Mouse (Mus musculus) CH12.LX (cell line): ENCODE measurements at regions not wholly inside any gene's neighbourhood (a gene's known extent, or its start where the extent isn't known, plus 50 kb on each side); places are given as distances from the start of the nearest gene placed in this dataset.

Experiments
- DNase-seq: peaks from one replicate; pipeline ENCODE4 v3.0.0-alpha.2; 2013; ENCODE audit errors: extremely low read depth
- H3K27ac ChIP-seq: 2 replicates; pipeline ENCODE4 v1.5.1; 2012; ENCODE audit warnings: low read depth, mild to moderate bottlenecking, control low read depth, moderate library complexity; ENCODE audit not compliant: insufficient read depth
- H3K27me3 ChIP-seq: replicated peaks from 2 replicates; pipeline ENCODE3; 2012; ENCODE audit warnings: inconsistent platforms
- H3K36me3 ChIP-seq, 2 experiments: replicated peaks in 1 of 2; 2 replicates each; pipeline versions ENCODE3 to v1.6.1; 2012; ENCODE audit warnings: inconsistent platforms in 1 of 2, low read length in 1 of 2, mild to moderate bottlenecking in 1 of 2, mixed read lengths in 1 of 2, moderate library complexity in 1 of 2; ENCODE audit not compliant: control insufficient read depth in 1 of 2, insufficient read depth in 1 of 2
- H3K4me1 ChIP-seq, 2 experiments: 2 replicates each; pipeline ENCODE4 v1.6.1; 2012; ENCODE audit warnings: inconsistent platforms in 1 of 2, moderate library complexity in 1 of 2; ENCODE audit not compliant: insufficient read depth in 2 of 2, control insufficient read depth in 1 of 2
- H3K4me2 ChIP-seq: 2 replicates; pipeline ENCODE4 v1.6.1; 2012; ENCODE audit warnings: low read depth, mild to moderate bottlenecking, control low read depth; ENCODE audit not compliant: poor library complexity, insufficient read depth, severe bottlenecking
- H3K4me3 ChIP-seq, 3 experiments: fragments of 150-350 bp in 1 of 3; sonication (generic) in 1 of 3; replicated peaks in 1 of 3; 2 replicates each; pipeline versions ENCODE3 to v1.5.1; 2011 to 2012; ENCODE audit warnings: low read depth in 2 of 3, low read length in 2 of 3, mild to moderate bottlenecking in 2 of 3, moderate library complexity in 2 of 3, control low read depth in 1 of 3, improper control_type of control experiment in 1 of 3, inconsistent platforms in 1 of 3, mixed read lengths in 1 of 3; ENCODE audit not compliant: poor library complexity in 1 of 3
- H3K79me2 ChIP-seq: replicated peaks from 2 replicates; pipeline ENCODE4 v1.6.1; 2012; ENCODE audit warnings: mild to moderate bottlenecking, moderate library complexity; ENCODE audit not compliant: control insufficient read depth, poor library complexity, insufficient read depth, severe bottlenecking; ENCODE audit errors: extremely low read depth
- H3K9ac ChIP-seq: 2 replicates; pipeline ENCODE4 v1.6.1; 2012; ENCODE audit warnings: low read depth, mild to moderate bottlenecking, control low read depth, moderate library complexity; ENCODE audit not compliant: insufficient read depth
- H3K9me3 ChIP-seq: replicated peaks from 2 replicates; pipeline ENCODE3; 2012; ENCODE audit warnings: low read length, inconsistent platforms, mixed read lengths
- BHLHE40 ChIP-seq: IDR thresholded peaks from 2 replicates; pipeline ENCODE4 v1.6.1; 2011; ENCODE audit warnings: mild to moderate bottlenecking, low read depth, low read length, improper control_type of control experiment
- CHD2 ChIP-seq: IDR thresholded peaks from 2 replicates; pipeline ENCODE4 v1.6.1; 2011; ENCODE audit warnings: low read length, improper control_type of control experiment
- CTCF ChIP-seq, 2 experiments: IDR thresholded peaks in 1 of 2; conservative IDR thresholded peaks in 1 of 2; 2 replicates each; pipeline ENCODE4 v1.5.1; 2011 to 2012; ENCODE audit warnings: low read depth in 2 of 2, low read length in 2 of 2, improper control_type of control experiment in 1 of 2, inconsistent platforms in 1 of 2, mild to moderate bottlenecking in 1 of 2, moderate library complexity in 1 of 2
- E2F4 ChIP-seq: IDR thresholded peaks from 2 replicates; pipeline ENCODE4 v1.6.1; 2011; ENCODE audit warnings: low read depth, low read length, improper control_type of control experiment; ENCODE audit not compliant: insufficient replicate concordance
- EP300 ChIP-seq: IDR thresholded peaks from 2 replicates; pipeline ENCODE4 v1.6.1; 2011; ENCODE audit warnings: low read length, improper control_type of control experiment
- ETS1 ChIP-seq: conservative IDR thresholded peaks from 2 replicates; pipeline ENCODE4 v1.6.1; 2012; ENCODE audit warnings: low read depth, mild to moderate bottlenecking, inconsistent platforms, low read length, improper control_type of control experiment, moderate library complexity
- HCFC1 ChIP-seq: IDR thresholded peaks from 2 replicates; pipeline ENCODE4 v1.6.1; 2012; ENCODE audit warnings: low read depth, mild to moderate bottlenecking, inconsistent platforms, low read length, improper control_type of control experiment
- IRF4 ChIP-seq: IDR thresholded peaks from 2 replicates; pipeline ENCODE4 v1.6.1; 2014; ENCODE audit warnings: low read depth, mild to moderate bottlenecking, inconsistent platforms, low read length, improper control_type of control experiment
- JUN ChIP-seq: IDR thresholded peaks from 2 replicates; pipeline ENCODE4 v1.6.1; 2011; ENCODE audit warnings: low read depth, mild to moderate bottlenecking, low read length, improper control_type of control experiment, moderate library complexity; ENCODE audit not compliant: insufficient read depth
- JUND ChIP-seq: conservative IDR thresholded peaks from 2 replicates; pipeline ENCODE4 v1.6.1; 2011; ENCODE audit warnings: low read depth, low read length, improper control_type of control experiment
- MAFK ChIP-seq: IDR thresholded peaks from 2 replicates; pipeline ENCODE4 v1.6.1; 2011; ENCODE audit warnings: low read length, improper control_type of control experiment; ENCODE audit not compliant: insufficient replicate concordance
- MAZ ChIP-seq: IDR thresholded peaks from 2 replicates; pipeline ENCODE4 v1.6.1; 2012; ENCODE audit warnings: low read depth, mild to moderate bottlenecking, inconsistent platforms, low read length, improper control_type of control experiment, moderate library complexity
- MEF2A ChIP-seq: IDR thresholded peaks from 2 replicates; pipeline ENCODE4 v1.6.1; 2014; ENCODE audit warnings: low read depth, mild to moderate bottlenecking, inconsistent platforms, low read length, improper control_type of control experiment, borderline replicate concordance
- MXI1 ChIP-seq: IDR thresholded peaks from 2 replicates; pipeline ENCODE4 v1.6.1; 2011; ENCODE audit warnings: mild to moderate bottlenecking, low read depth, low read length, improper control_type of control experiment
- MYC ChIP-seq: IDR thresholded peaks from 2 replicates; pipeline ENCODE4 v1.6.1; 2011; ENCODE audit warnings: low read depth, mild to moderate bottlenecking, improper control_type of control experiment, low read length
- POLR2A ChIP-seq: IDR thresholded peaks from 2 replicates; pipeline ENCODE4 v1.6.1; 2011; ENCODE audit warnings: low read depth, mild to moderate bottlenecking, improper control_type of control experiment, low read length
- SIN3A ChIP-seq: IDR thresholded peaks from 2 replicates; pipeline ENCODE4 v1.6.1; 2012; ENCODE audit warnings: low read length, improper control_type of control experiment, inconsistent platforms
- TBP ChIP-seq: conservative IDR thresholded peaks from 2 replicates; pipeline ENCODE4 v1.6.1; 2011; ENCODE audit warnings: low read depth, low read length, improper control_type of control experiment
- TCF12 ChIP-seq: IDR thresholded peaks from 2 replicates; pipeline ENCODE4 v1.6.1; 2014; ENCODE audit warnings: low read depth, mild to moderate bottlenecking, inconsistent platforms, low read length, improper control_type of control experiment
- USF2 ChIP-seq: conservative IDR thresholded peaks from 2 replicates; pipeline ENCODE4 v1.6.1; 2011; ENCODE audit warnings: low read depth, low read length, improper control_type of control experiment
- ZNF384 ChIP-seq: IDR thresholded peaks from 2 replicates; pipeline ENCODE4 v1.6.1; 2012; ENCODE audit warnings: low read depth, low read length, improper control_type of control experiment, inconsistent platforms
- dilution Hi-C: fragments of 300-500 bp; cut with MboI; formaldehyde crosslinking; loops from 2 replicates; pipeline ENCODE4 v1.14.3; 2020; ENCODE audit warnings: low sequenced_read_pairs; ENCODE audit not compliant: extremely low pct_unique_long_range_greater_than_20kb, extremely low pct_ligation_motif_present
- in situ Hi-C: fragments of 300-500 bp; cut with MboI; formaldehyde crosslinking; loops from 3 replicates; pipeline ENCODE4 v1.14.3; 2019; ENCODE audit warnings: low sequenced_read_pairs, low pct_ligation_motif_present, low pct_unique_long_range_greater_than_20kb, mixed read lengths

- H3K36me3 ChIP-seq = no peaks in the 10 kb centered on the region
- DNase-seq = peak; percentile 51
- in situ Hi-C loops = loop anchor here (25.0 kb wide), 2 partner anchors 415 to 435 kb away; partner anchors contain the start of gene Depdc1b
- H3K4me1 ChIP-seq = peaks cover 5 to 34% of the 10 kb centered on the region in 2 experiments; a peak in 3 of 4 replicates
- TF ChIP-seq EP300 (peak; percentile 94), SIN3A (no peak), ETS1 (peak; percentile 81), JUND (peak; percentile 92), BHLHE40 (peak; percentile 86), POLR2A (no peak), IRF4 (peak; percentile 92), E2F4 (no peak), CHD2 (no peak), MAFK (peak; percentile 55; the same call in 1 of the 2 replicates), JUN (peak; percentile 85), ZNF384 (peak; percentile 83), MEF2A (peak; percentile 89), USF2 (no peak), TBP (no peak), TCF12 (peak; percentile 75)
- H3K4me2 ChIP-seq = no peak overlapping the region
- H3K27me3 ChIP-seq = peaks cover 12% of the 10 kb centered on the region
- peaks cover 6% of the 10 kb centered on the region for H3K9me3 ChIP-seq
- H3K9ac ChIP-seq = no peak overlapping the region
- H3K4me3 ChIP-seq = no peak overlapping the region
- H3K27ac ChIP-seq = no peak overlapping the region
- dilution Hi-C loops = no loop called here
- no peaks in the 10 kb centered on the region for H3K79me2 ChIP-seq
Observed at GRCm38 (mm10) chr13:107897184-107897583, 147.1 kb upstream of the Smim15 start.

DNA sequence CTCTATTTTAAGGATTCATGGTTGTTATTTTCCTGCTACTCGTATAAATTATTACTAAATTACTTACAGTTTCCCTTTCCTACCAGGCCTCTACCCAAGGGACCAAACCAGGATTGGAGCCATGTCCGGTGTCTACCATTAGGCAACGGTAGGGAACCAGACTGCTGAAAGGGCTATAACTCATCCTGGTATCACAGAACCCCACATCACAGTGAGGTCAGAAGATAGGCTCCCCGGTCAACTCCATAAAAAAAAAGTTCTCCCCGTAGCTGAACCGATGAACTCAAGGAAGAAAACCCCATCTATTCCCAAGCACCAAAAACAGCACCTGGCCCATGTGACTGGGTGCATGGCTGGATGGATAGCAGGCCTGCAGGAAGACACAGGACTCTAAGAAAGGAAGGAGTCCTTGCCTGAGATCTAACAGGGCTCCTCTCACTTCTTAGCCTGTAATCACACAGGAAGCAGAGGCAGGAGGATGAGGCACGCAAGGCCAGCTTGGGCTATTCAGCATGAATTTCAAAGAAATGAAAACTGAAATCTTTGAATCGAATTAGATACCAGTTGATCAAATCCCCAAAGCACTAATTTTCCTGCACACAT, 150.6 kb upstream of the Smim15 start:
- peaks cover 3 to 30% of the 10 kb centered on the region in 2 experiments; a peak in 3 of 4 replicates for H3K4me1 ChIP-seq
- TF ChIP-seq CTCF (conservative IDR thresholded peaks at IDR 0.05 in 1 of 2, IDR thresholded peaks at IDR 0.05 in 1 of 2; ENCODE audit: low read depth in 2 of 2, low read length in 2 of 2) = no peak
- no peak for TF ChIP-seq HCFC1
- TF ChIP-seq ETS1 = no peak
- TF ChIP-seq MAZ = no peak
- TF ChIP-seq MXI1 = no peak
- no peak for TF ChIP-seq USF2
- TF ChIP-seq MYC = no peak
- TF ChIP-seq, all 38 proteins: peak for 0
- H3K27me3 ChIP-seq = peaks cover 26% of the 10 kb centered on the region
- in situ Hi-C loops = loop anchor here (5.0 to 25.0 kb wide), 4 partner anchors 149 to 431 kb away; partner anchors contain the start of genes Depdc1b and Smim15
- H3K9ac ChIP-seq = no peak overlapping the region
- H3K36me3 ChIP-seq = no peaks in the 10 kb centered on the region
- no peak overlapping the region for H3K4me3 ChIP-seq
- no peak overlapping the region for H3K27ac ChIP-seq
- no peaks in the 10 kb centered on the region; the same call in 1 of the 2 replicates for H3K79me2 ChIP-seq
- no peak overlapping the region for H3K4me2 ChIP-seq
- DNase-seq = no peak
- peaks cover 6% of the 10 kb centered on the region for H3K9me3 ChIP-seq
- dilution Hi-C loops = no loop called here
